Mouse (Mus musculus): Measurements from ENCODE around the gene Schip1.

Gene Schip1

GRCm38 (mm10) chr3:68484561-68484960 is 420.0 kb downstream of the Schip1 start:
- no peak for DNase-seq

GRCm38 (mm10) chr3:68487621-68488020 is 423.0 kb downstream of the Schip1 start:
- no peak for DNase-seq

- no peak for DNase-seq
Measured at GRCm38 (mm10) chr3:68488316-68488715, 423.7 kb downstream of the Schip1 start.

GRCm38 (mm10) chr3:68491516-68491915 is 426.9 kb downstream of the Schip1 start:
- DNase-seq, result no peak

- no peak for DNase-seq
Measured at GRCm38 (mm10) chr3:68492066-68492465, 427.5 kb downstream of the Schip1 start.

- no peak for DNase-seq
Measured at GRCm38 (mm10) chr3:68492513-68492912, 427.9 kb downstream of the Schip1 start.

- DNase-seq, result no peak
Measured at GRCm38 (mm10) chr3:68493170-68493585, 428.6 kb downstream of the Schip1 start.

GRCm38 (mm10) chr3:68493586-68494295 is 429.1 kb downstream of the Schip1 start:
- peak; percentile 37 for DNase-seq

GRCm38 (mm10) chr3:68494296-68495095 is 429.9 kb downstream of the Schip1 start:
- DNase-seq, result peak; percentile 11

- DNase-seq, result peak; percentile 10
Measured at GRCm38 (mm10) chr3:68495096-68495735, 430.6 kb downstream of the Schip1 start.

- no peak for DNase-seq
Measured at GRCm38 (mm10) chr3:68495736-68496242, 431.2 kb downstream of the Schip1 start.

- no peak for DNase-seq
Measured at GRCm38 (mm10) chr3:68496513-68496912, 431.9 kb downstream of the Schip1 start.

GRCm38 (mm10) chr3:68499532-68500152 is 435.0 kb downstream of the Schip1 start:
- DNase-seq, result no peak

GRCm38 (mm10) chr3:68504838-68505237 is 440.2 kb downstream of the Schip1 start:
- no peak for DNase-seq

GRCm38 (mm10) chr3:68506769-68507318 is 442.2 kb downstream of the Schip1 start:
- DNase-seq, result no peak

- DNase-seq, result peak; percentile 58
Measured at GRCm38 (mm10) chr3:68508629-68509028, 444.0 kb downstream of the Schip1 start.

- DNase-seq, result no peak
Measured at GRCm38 (mm10) chr3:68510872-68511271, 446.3 kb downstream of the Schip1 start.

- DNase-seq, result no peak
Measured at GRCm38 (mm10) chr3:68511744-68512143, 447.1 kb downstream of the Schip1 start.

- DNase-seq, result no peak
Measured at GRCm38 (mm10) chr3:68512327-68512726, 447.7 kb downstream of the Schip1 start.

- DNase-seq, result no peak
Measured at GRCm38 (mm10) chr3:68513340-68514119, 448.9 kb downstream of the Schip1 start.

GRCm38 (mm10) chr3:68514120-68514497 is 449.5 kb downstream of the Schip1 start:
- DNase-seq, result no peak

- no peak for DNase-seq
Measured at GRCm38 (mm10) chr3:68514717-68515116, 450.1 kb downstream of the Schip1 start.
